Mouse (Mus musculus) MEL (cell line): Measurements from ENCODE around the gene Glp2r.

Experiments
- CTCF ChIP-seq, 3 experiments: IDR thresholded peaks in 2 of 3; conservative IDR thresholded peaks in 1 of 3; 2 replicates each; pipeline ENCODE4 v1.5.1; 2011 to 2012; ENCODE audit warnings: low read length in 3 of 3, low read depth in 2 of 3, mild to moderate bottlenecking in 2 of 3, improper control_type of control experiment in 1 of 3, inconsistent platforms in 1 of 3, mixed read lengths in 1 of 3, moderate library complexity in 1 of 3; ENCODE audit not compliant: control insufficient read depth in 1 of 3, insufficient read depth in 1 of 3, poor library complexity in 1 of 3, severe bottlenecking in 1 of 3
- POLR2A ChIP-seq, 2 experiments: IDR thresholded peaks; 2 replicates each; pipeline ENCODE4 v1.6.1; 2011 to 2012; ENCODE audit warnings: low read length in 2 of 2, mild to moderate bottlenecking in 2 of 2, control low read depth in 1 of 2, improper control_type of control experiment in 1 of 2, low read depth in 1 of 2, moderate library complexity in 1 of 2; ENCODE audit not compliant: control insufficient read depth in 1 of 2, insufficient read depth in 1 of 2, poor library complexity in 1 of 2

GRCm38 (mm10) chr11:67774379-67774778 lies 3.4 kb upstream of the Glp2r start, which contains the start of gene Gsg1l2:
- TF ChIP-seq CTCF (IDR thresholded peaks at IDR 0.05 in 2 of 3, conservative IDR thresholded peaks at IDR 0.05 in 1 of 3; ENCODE audit: control insufficient read depth in 1 of 3, insufficient read depth in 1 of 3, low read depth in 2 of 3, low read length in 3 of 3, poor library complexity in 1 of 3, severe bottlenecking in 1 of 3) (no peak), POLR2A (IDR thresholded peaks at IDR 0.05; ENCODE audit: control insufficient read depth in 1 of 2, insufficient read depth in 1 of 2, low read depth in 1 of 2, low read length in 2 of 2, poor library complexity in 1 of 2) (no peak)
